Mouse (Mus musculus): Measurements from ENCODE around the gene Foxf1.
A peak's percentile ranks its signal among the peaks of the same experiment; 100 is the strongest.

The Foxf1 gene

GRCm38 (mm10) chr8:121082218-121083092 is 1.7 kb upstream of the Foxf1 start:
- DNase-seq: no peak

GRCm38 (mm10) chr8:121083093-121083935 is 872 bp upstream of the Foxf1 start:
- DNase-seq: no peak

GRCm38 (mm10) chr8:121083936-121084209 is 313 bp upstream of the Foxf1 start:
- no peak for DNase-seq

GRCm38 (mm10) chr8:121085011-121085410 is 825 bp downstream of the Foxf1 start:
- no peak for DNase-seq

- DNase-seq: no peak
Observed at GRCm38 (mm10) chr8:121085561-121085960, 1.4 kb downstream of the Foxf1 start.

GRCm38 (mm10) chr8:121086004-121086900 is 2.1 kb downstream of the Foxf1 start:
- DNase-seq: no peak

- DNase-seq: no peak
Observed at GRCm38 (mm10) chr8:121088281-121088680, 4.1 kb downstream of the Foxf1 start.

- no peak for DNase-seq
Observed at GRCm38 (mm10) chr8:121088871-121089630, 4.9 kb downstream of the Foxf1 start.

- DNase-seq: no peak
Observed at GRCm38 (mm10) chr8:121089631-121090380, 5.6 kb downstream of the Foxf1 start.

- DNase-seq: no peak
Observed at GRCm38 (mm10) chr8:121090716-121091115, 6.5 kb downstream of the Foxf1 start.

- no peak for DNase-seq
Observed at GRCm38 (mm10) chr8:121092141-121092540, 8.0 kb downstream of the Foxf1 start.

- peak; percentile 68 for DNase-seq
Observed at GRCm38 (mm10) chr8:121092627-121093026, 8.4 kb downstream of the Foxf1 start.

GRCm38 (mm10) chr8:121093496-121093895 is 9.3 kb downstream of the Foxf1 start:
- no peak for DNase-seq

- DNase-seq: peak; percentile 50
Observed at GRCm38 (mm10) chr8:121104049-121104818, 20.0 kb downstream of the Foxf1 start.

- DNase-seq: peak; percentile 100
Observed at GRCm38 (mm10) chr8:121107668-121108656, 23.8 kb downstream of the Foxf1 start, which contains the start of gene Mthfsd. Mthfsd (minus strand) TSS chr8:121108392.

- DNase-seq: no peak
Observed at GRCm38 (mm10) chr8:121108657-121109056, 24.5 kb downstream of the Foxf1 start.

GRCm38 (mm10) chr8:121111145-121111907 is 27.1 kb downstream of the Foxf1 start:
- DNase-seq: no peak

GRCm38 (mm10) chr8:121113261-121113660 is 29.1 kb downstream of the Foxf1 start:
- peak; percentile 95 for DNase-seq

Measured in right cerebral cortex, postnatal 25 days (tissue).